Mouse (Mus musculus): ENCODE data around the gene Spock3. TPM values are rescaled to one million over a fixed set of nuclear protein-coding genes. Genes with fewer than 3 reads are reported as not detected.

The Spock3 gene
- total and polyA plus RNA-seq, 2 experiments = 0.09 TPM; not detected in 1

GRCm38 (mm10) chr8:63165326-63165725 is 214.5 kb downstream of the Spock3 start:
- H3K4me3 ChIP-seq (ENCODE audit: insufficient read depth, low read depth, low read length) = no peak overlapping the region
- H3K9ac ChIP-seq (ENCODE audit: low read depth, low read length) = no peak overlapping the region
- H3K27ac ChIP-seq (replicated peaks; ENCODE audit: insufficient read depth, low read depth, low read length) = no peak overlapping the region
- H3K4me1 ChIP-seq (ENCODE audit: control insufficient read depth, insufficient read depth, low read length) = no peaks in the 10 kb centered on the region
- no peaks in the 10 kb centered on the region for H3K36me3 ChIP-seq (ENCODE audit: control insufficient read depth, insufficient read depth, low read length)
- no peaks in the 10 kb centered on the region for H3K27me3 ChIP-seq (ENCODE audit: control insufficient read depth, insufficient read depth, low read length)
- no peak for TF ChIP-seq CTCF (IDR thresholded peaks at IDR 0.05; ENCODE audit: low read depth, low read length)
- no peak for TF ChIP-seq POLR2A (IDR thresholded peaks at IDR 0.05; ENCODE audit: extremely low read depth, insufficient read depth, low read length)
- no peak for DNase-seq (ENCODE audit: extremely low read depth, low read depth, low spot score)
- H3K79me2 ChIP-seq (ENCODE audit: control insufficient read depth, insufficient read depth, low read length) = no peaks in the 10 kb centered on the region

- H3K27me3 ChIP-seq (ENCODE audit: control insufficient read depth, insufficient read depth, low read length) = no peaks in the 10 kb centered on the region
- H3K79me2 ChIP-seq (ENCODE audit: control insufficient read depth, insufficient read depth, low read length) = no peaks in the 10 kb centered on the region
- no peaks in the 10 kb centered on the region for H3K4me1 ChIP-seq (ENCODE audit: control insufficient read depth, insufficient read depth, low read length)
- H3K36me3 ChIP-seq (ENCODE audit: control insufficient read depth, insufficient read depth, low read length) = no peaks in the 10 kb centered on the region
- H3K4me3 ChIP-seq (ENCODE audit: insufficient read depth, low read depth, low read length) = no peak overlapping the region
- H3K27ac ChIP-seq (replicated peaks; ENCODE audit: insufficient read depth, low read depth, low read length) = no peak overlapping the region
- DNase-seq (ENCODE audit: extremely low read depth, low read depth, low spot score) = no peak
- H3K9ac ChIP-seq (ENCODE audit: low read depth, low read length) = no peak overlapping the region
- TF ChIP-seq POLR2A (IDR thresholded peaks at IDR 0.05; ENCODE audit: extremely low read depth, insufficient read depth, low read length) = no peak
- no peak for TF ChIP-seq CTCF (IDR thresholded peaks at IDR 0.05; ENCODE audit: low read depth, low read length)
Measured at GRCm38 (mm10) chr8:63169956-63170355, 219.1 kb downstream of the Spock3 start.

GRCm38 (mm10) chr8:63181272-63181671 is 230.5 kb downstream of the Spock3 start:
- 90% methylated on average over 1 of the region's 1 CpGs for WGBS
- TF ChIP-seq CTCF (IDR thresholded peaks at IDR 0.05; ENCODE audit: low read depth, low read length) = no peak
- no peak for TF ChIP-seq POLR2A (IDR thresholded peaks at IDR 0.05; ENCODE audit: extremely low read depth, insufficient read depth, low read length)

GRCm38 (mm10) chr8:63258812-63259385 is 308.1 kb downstream of the Spock3 start:
- H3K36me3 ChIP-seq (ENCODE audit: control insufficient read depth, insufficient read depth, low read length) = no peaks in the 10 kb centered on the region
- no peaks in the 10 kb centered on the region for H3K4me1 ChIP-seq (ENCODE audit: control insufficient read depth, insufficient read depth, low read length)
- H3K27ac ChIP-seq (replicated peaks; ENCODE audit: insufficient read depth, low read depth, low read length) = no peak overlapping the region
- H3K4me3 ChIP-seq (ENCODE audit: insufficient read depth, low read depth, low read length) = no peak overlapping the region
- no peaks in the 10 kb centered on the region for H3K79me2 ChIP-seq (ENCODE audit: control insufficient read depth, insufficient read depth, low read length)
- TF ChIP-seq POLR2A (IDR thresholded peaks at IDR 0.05; ENCODE audit: extremely low read depth, insufficient read depth, low read length) = no peak
- TF ChIP-seq CTCF (IDR thresholded peaks at IDR 0.05; ENCODE audit: low read depth, low read length) = no peak
- no peak for DNase-seq (ENCODE audit: extremely low read depth, low read depth, low spot score)
- H3K9ac ChIP-seq (ENCODE audit: low read depth, low read length) = no peak overlapping the region
- no peaks in the 10 kb centered on the region for H3K27me3 ChIP-seq (ENCODE audit: control insufficient read depth, insufficient read depth, low read length)

More at GRCm38 (mm10) chr8:63181272-63181671, 230.5 kb downstream of the Spock3 start:
- no peak for DNase-seq (ENCODE audit: extremely low read depth, low read depth, low spot score)
- Histone ChIP-seq H3K36me3 (ENCODE audit: control insufficient read depth, insufficient read depth, low read length) (no peaks in the 10 kb centered on the region), H3K79me2 (ENCODE audit: control insufficient read depth, insufficient read depth, low read length) (no peaks in the 10 kb centered on the region), H3K9ac (ENCODE audit: low read depth, low read length) (no peak overlapping the region), H3K27me3 (ENCODE audit: control insufficient read depth, insufficient read depth, low read length) (no peaks in the 10 kb centered on the region), H3K27ac (replicated peaks; ENCODE audit: insufficient read depth, low read depth, low read length) (no peak overlapping the region), H3K4me3 (ENCODE audit: insufficient read depth, low read depth, low read length) (no peak overlapping the region), H3K4me1 (ENCODE audit: control insufficient read depth, insufficient read depth, low read length) (no peaks in the 10 kb centered on the region)

GRCm38 (mm10) chr8:63262516-63262915 is 311.7 kb downstream of the Spock3 start:
- Histone ChIP-seq H3K27ac (replicated peaks; ENCODE audit: insufficient read depth, low read depth, low read length) (no peak overlapping the region), H3K4me3 (ENCODE audit: insufficient read depth, low read depth, low read length) (no peak overlapping the region), H3K4me1 (ENCODE audit: control insufficient read depth, insufficient read depth, low read length) (no peaks in the 10 kb centered on the region), H3K9ac (ENCODE audit: low read depth, low read length) (no peak overlapping the region), H3K36me3 (ENCODE audit: control insufficient read depth, insufficient read depth, low read length) (no peaks in the 10 kb centered on the region), H3K79me2 (ENCODE audit: control insufficient read depth, insufficient read depth, low read length) (no peaks in the 10 kb centered on the region), H3K27me3 (ENCODE audit: control insufficient read depth, insufficient read depth, low read length) (no peaks in the 10 kb centered on the region)
- WGBS = 63% methylated on average over 4 of the region's 4 CpGs
- DNase-seq (ENCODE audit: extremely low read depth, low read depth, low spot score) = no peak
- TF ChIP-seq POLR2A (IDR thresholded peaks at IDR 0.05; ENCODE audit: extremely low read depth, insufficient read depth, low read length) = no peak
- no peak for TF ChIP-seq CTCF (IDR thresholded peaks at IDR 0.05; ENCODE audit: low read depth, low read length)

- Histone ChIP-seq H3K36me3 (ENCODE audit: control insufficient read depth, insufficient read depth, low read length) (no peaks in the 10 kb centered on the region), H3K4me1 (ENCODE audit: control insufficient read depth, insufficient read depth, low read length) (no peaks in the 10 kb centered on the region), H3K79me2 (ENCODE audit: control insufficient read depth, insufficient read depth, low read length) (no peaks in the 10 kb centered on the region), H3K4me3 (ENCODE audit: insufficient read depth, low read depth, low read length) (no peak overlapping the region), H3K27me3 (ENCODE audit: control insufficient read depth, insufficient read depth, low read length) (no peaks in the 10 kb centered on the region), H3K27ac (replicated peaks; ENCODE audit: insufficient read depth, low read depth, low read length) (no peak overlapping the region), H3K9ac (ENCODE audit: low read depth, low read length) (no peak overlapping the region)
- no peak for TF ChIP-seq CTCF (IDR thresholded peaks at IDR 0.05; ENCODE audit: low read depth, low read length)
- TF ChIP-seq POLR2A (IDR thresholded peaks at IDR 0.05; ENCODE audit: extremely low read depth, insufficient read depth, low read length) = no peak
- 94% methylated on average over 1 of the region's 1 CpGs for WGBS
- DNase-seq (ENCODE audit: extremely low read depth, low read depth, low spot score) = no peak
Measured at GRCm38 (mm10) chr8:63335366-63335765, 384.6 kb downstream of the Spock3 start.

Data from liver, adult 2 months (tissue).